Mouse (Mus musculus): ENCODE data around the gene Clic4. TPM values are rescaled to one million over a fixed set of nuclear protein-coding genes. Genes with fewer than 3 reads are reported as not detected.

Clic4 gene
- polyA plus RNA-seq, 1 experiment from 2014 or later, result 173 TPM

DNA sequence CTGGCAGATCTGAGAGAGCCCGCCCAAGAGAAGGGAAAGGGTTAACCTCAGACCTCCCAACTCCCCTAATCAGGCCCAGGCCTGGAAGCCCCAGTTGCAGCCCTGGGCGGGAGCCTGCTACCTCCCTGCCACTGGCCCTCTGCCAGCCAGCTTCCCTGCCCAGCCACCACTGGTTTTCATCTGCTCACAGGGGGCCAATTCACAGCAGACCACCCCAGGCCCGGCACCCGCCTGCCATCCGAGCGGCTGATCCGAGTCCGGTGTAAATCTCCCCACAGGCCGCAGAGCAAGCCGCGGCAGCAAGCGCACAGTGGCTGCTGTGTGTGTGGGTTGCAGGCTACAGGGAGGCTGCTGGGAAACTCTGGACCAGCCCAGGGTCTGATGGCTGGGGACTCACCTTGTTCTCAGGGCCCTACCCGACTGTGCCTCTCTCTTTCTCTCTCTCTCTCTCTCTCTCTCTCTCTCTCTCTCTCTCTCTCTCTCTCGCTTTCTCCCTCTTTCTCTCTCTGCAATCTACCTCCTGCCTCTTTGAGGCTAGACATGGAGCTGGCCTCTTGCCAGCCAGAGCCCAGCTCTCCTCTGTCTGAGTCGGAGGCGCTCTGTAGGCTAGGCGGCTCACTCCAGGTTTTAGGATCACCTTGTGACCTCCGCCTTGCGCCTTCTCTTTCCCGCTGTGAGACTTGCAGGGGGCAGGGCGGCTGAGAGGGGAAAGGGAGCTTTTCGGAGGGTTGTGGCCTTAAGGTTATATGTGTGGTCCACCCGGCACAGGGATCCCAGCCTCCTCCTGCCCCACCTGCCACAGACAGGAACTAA, 106.0 kb downstream of the Clic4 start:
- Histone ChIP-seq H3K27ac (ENCODE audit: low read depth, low read length) (no peak overlapping the region), H3K9ac (ENCODE audit: low read length) (peak overlapping the region; percentile 30), H3K36me3 (ENCODE audit: control insufficient read depth, insufficient read depth, low read length) (no peaks in the 10 kb centered on the region), H3K4me3 (ENCODE audit: low read depth, low read length) (no peak overlapping the region), H3K27me3 (ENCODE audit: control insufficient read depth, insufficient read depth, low read length) (peaks cover 34% of the 10 kb centered on the region), H3K4me2 (peak overlapping the region; percentile 17), H3K9me3 (ENCODE audit: control insufficient read depth, low read length) (no peaks in the 10 kb centered on the region), H3K4me1 (ENCODE audit: control insufficient read depth, insufficient read depth, low read length) (peaks cover 2% of the 10 kb centered on the region; the same call in 1 of the 2 replicates)
- ATAC-seq (ENCODE audit: low FRiP score), result no peak
- DNase-seq (ENCODE audit: low spot score, missing footprints), result peak; percentile 90
- 4% methylated on average over 20 of the region's 23 CpGs for WGBS

DNA sequence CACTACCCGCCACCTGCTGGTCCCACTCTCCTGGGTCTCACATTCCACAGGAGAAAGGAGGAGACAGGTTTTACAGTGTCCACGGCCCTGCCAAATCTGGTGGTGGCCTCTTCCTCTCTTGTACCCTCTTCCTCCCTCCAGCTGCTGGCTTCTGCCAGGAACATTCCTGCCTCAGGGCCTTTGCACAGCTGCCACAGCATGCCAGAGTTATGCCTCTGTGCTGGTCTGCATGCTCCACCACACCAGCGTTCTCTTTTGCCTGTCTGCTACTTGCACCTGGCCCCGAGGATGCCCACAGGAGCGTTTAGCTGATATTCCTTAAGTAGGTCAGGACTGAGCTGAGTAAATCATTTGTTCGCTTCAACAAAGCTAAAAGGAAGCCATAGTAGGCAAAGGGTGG, 106.9 kb downstream of the Clic4 start:
- Histone ChIP-seq H3K9ac (ENCODE audit: low read length) (no peak overlapping the region), H3K36me3 (ENCODE audit: control insufficient read depth, insufficient read depth, low read length) (no peaks in the 10 kb centered on the region), H3K9me3 (ENCODE audit: control insufficient read depth, low read length) (no peaks in the 10 kb centered on the region), H3K27me3 (ENCODE audit: control insufficient read depth, insufficient read depth, low read length) (peaks cover 34% of the 10 kb centered on the region), H3K4me1 (ENCODE audit: control insufficient read depth, insufficient read depth, low read length) (peaks cover 2% of the 10 kb centered on the region; the same call in 1 of the 2 replicates), H3K4me2 (no peak overlapping the region), H3K27ac (ENCODE audit: low read depth, low read length) (no peak overlapping the region), H3K4me3 (ENCODE audit: low read depth, low read length) (no peak overlapping the region)
- DNase-seq (ENCODE audit: low spot score, missing footprints), result no peak
- ATAC-seq (ENCODE audit: low FRiP score), result no peak
- WGBS, result 60% methylated on average over 6 of the region's 6 CpGs

Other genes starting within 250 kb of the Clic4 start
- 0.08 TPM in 1 of 2 replicates, not detected in the other for gene Runx3, start 152.2 kb downstream of the Clic4 start, polyA plus RNA-seq (2014; fragmentation: Nextera tagmentation; extraction: Ambion mirVana)
- 225 and 257 TPM in 2 replicates for gene Srrm1, start 80.5 kb upstream of the Clic4 start, polyA plus RNA-seq (2014; fragmentation: Nextera tagmentation; extraction: Ambion mirVana)
- 0.40 and 0.63 TPM in 2 replicates for gene Ncmap, start 125.4 kb upstream of the Clic4 start, polyA plus RNA-seq (2014; fragmentation: Nextera tagmentation; extraction: Ambion mirVana)
- 7.0 and 9.1 TPM in 2 replicates for gene Rcan3, start 161.0 kb upstream of the Clic4 start, polyA plus RNA-seq (2014; fragmentation: Nextera tagmentation; extraction: Ambion mirVana)
- gene Stpg1, start 222.0 kb upstream of the Clic4 start, polyA plus RNA-seq (2014; fragmentation: Nextera tagmentation; extraction: Ambion mirVana), result 0.53 and 0.73 TPM in 2 replicates
- 2.6 and 4.2 TPM in 2 replicates for gene Nipal3, start 222.2 kb upstream of the Clic4 start, polyA plus RNA-seq (2014; fragmentation: Nextera tagmentation; extraction: Ambion mirVana)

All from midbrain, embryonic 11.5 days (tissue).